Mouse (Mus musculus): ENCODE measurements around the gene Dctpp1. TPM values are rescaled to one million over a fixed set of nuclear protein-coding genes. Genes with fewer than 3 reads are reported as not detected.
"Not testable (repeated sequence)": the region's sequence is repeated elsewhere in the genome, so short reads cannot be mapped to it uniquely, and the experiment has no call there.

Dctpp1 gene
- polyA plus RNA-seq, 3 experiments from 2014 or later: 37.2 to 88.3 (median 51.2) TPM

GRCm38 (mm10) chr7:127263526-127263925 is 3.0 kb upstream of the Dctpp1 start:
- no peak for ATAC-seq

- no peak for ATAC-seq
These were observed 1.9 kb upstream of the Dctpp1 start for GRCm38 (mm10) chr7:127262218-127262961.

- ATAC-seq: no peak
These were observed 1.2 kb downstream of the Dctpp1 start for GRCm38 (mm10) chr7:127259186-127259905.

- ATAC-seq: no peak
These were observed 4.0 kb downstream of the Dctpp1 start for GRCm38 (mm10) chr7:127256518-127256917.

GRCm38 (mm10) chr7:127255965-127256364 is 4.5 kb downstream of the Dctpp1 start:
- no peak for ATAC-seq

GRCm38 (mm10) chr7:127255008-127255407 is 5.5 kb downstream of the Dctpp1 start:
- ATAC-seq: no peak

GRCm38 (mm10) chr7:127253821-127254769 is 6.4 kb downstream of the Dctpp1 start:
- peak; percentile 90 for ATAC-seq

- ATAC-seq: no peak
These were observed 7.2 kb downstream of the Dctpp1 start for GRCm38 (mm10) chr7:127253341-127253740.

GRCm38 (mm10) chr7:127252414-127252813 is 8.1 kb downstream of the Dctpp1 start:
- ATAC-seq: no peak

GRCm38 (mm10) chr7:127250511-127250910 is 10.0 kb downstream of the Dctpp1 start:
- ATAC-seq: not testable (repeated sequence)

- no peak for ATAC-seq
These were observed 15.6 kb downstream of the Dctpp1 start for GRCm38 (mm10) chr7:127244658-127245510.

- peak; percentile 75 for ATAC-seq
These were observed 16.4 kb downstream of the Dctpp1 start, which contains the start of gene Zfp771 for GRCm38 (mm10) chr7:127243870-127244657. TSS of gene Zfp771 (plus strand) at chr7:127244274.

- no peak for ATAC-seq
These were observed 17.1 kb downstream of the Dctpp1 start for GRCm38 (mm10) chr7:127243361-127243867.

GRCm38 (mm10) chr7:127234777-127235176 is 25.7 kb downstream of the Dctpp1 start:
- ATAC-seq: no peak

- no peak for ATAC-seq
These were observed 26.7 kb downstream of the Dctpp1 start for GRCm38 (mm10) chr7:127233765-127234164.

GRCm38 (mm10) chr7:127233368-127233749 is 27.1 kb downstream of the Dctpp1 start:
- peak; percentile 30 for ATAC-seq

- peak; percentile 81 for ATAC-seq
These were observed 27.7 kb downstream of the Dctpp1 start, which contains the start of the genes Zfp553 and Sept1 for GRCm38 (mm10) chr7:127232622-127233367. TSS of gene Zfp553 (plus strand) at chr7:127233061. TSS of gene Sept1 (minus strand) at chr7:127233130.

- ATAC-seq: peak; percentile 12
These were observed 28.5 kb downstream of the Dctpp1 start for GRCm38 (mm10) chr7:127231826-127232621.

GRCm38 (mm10) chr7:127231376-127231775 is 29.1 kb downstream of the Dctpp1 start:
- ATAC-seq: no peak
